In the genomic region with DNA sequence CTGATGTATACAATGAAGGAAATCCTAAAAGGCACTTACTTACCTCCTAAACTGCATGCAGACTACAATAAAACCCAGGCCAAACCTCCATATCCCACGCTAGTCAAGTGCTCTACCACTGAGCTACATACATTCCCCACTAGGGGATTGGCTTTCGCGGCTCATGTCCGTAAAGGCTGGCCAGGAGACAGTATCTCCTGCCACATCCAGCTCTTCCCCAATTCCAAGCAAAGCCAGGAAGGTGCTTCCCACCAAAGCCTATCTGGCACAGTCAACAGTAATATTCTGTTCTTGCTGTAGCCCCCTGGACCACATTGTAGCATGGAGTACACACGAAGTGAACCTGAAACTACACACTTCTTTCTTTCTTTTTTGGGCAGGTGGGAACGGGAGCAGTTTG, we compare ENCODE assay signal across 8 mouse cellular contexts. TPM values are rescaled to one million over a fixed set of nuclear protein-coding genes. Genes with fewer than 3 reads are reported as not detected.
DNase-seq lines count a peak whose midpoint lies in the region; ATAC-seq and TF ChIP-seq lines count a peak whose summit lies in the region.

No protein-coding gene starts in this region.

- peaks cover 13% of the 10 kb centered on the region for H3K4me1 ChIP-seq in thymus, adult 2 months (replicated peaks; ENCODE audit: control insufficient read depth, insufficient read depth, low read length)
- H3K4me1 ChIP-seq in liver, embryonic 12.5 days: peaks cover 35% of the 10 kb centered on the region

- no peaks in the 10 kb centered on the region for H3K9me3 ChIP-seq in liver, embryonic 12.5 days (replicated peaks)

- intact Hi-C loops in left cerebral cortex, postnatal 4 days (cut with DNase I): no loop called here
- intact Hi-C loops in left cerebral cortex, postnatal 36 days (cut with DNase I): loop anchor here (2.0 kb wide), 1 partner anchor 43 kb away; the partner anchor contains the start of genes Emc1, Mrto4 and Ubr4

- H3K27me3 ChIP-seq in thymus, adult 2 months (ENCODE audit: control insufficient read depth, insufficient read depth, low read length): peaks cover 3% of the 10 kb centered on the region; the same call in 1 of the 2 replicates
- peaks cover 12% of the 10 kb centered on the region; the same call in 1 of the 2 replicates for H3K27me3 ChIP-seq in liver, embryonic 12.5 days (replicated peaks)

- H3K4me2 ChIP-seq in liver, embryonic 12.5 days: peak overlapping the region; percentile 100

- no peak overlapping the region for H3K27ac ChIP-seq in thymus, adult 2 months (ENCODE audit: control insufficient read depth, insufficient read depth, low read length)
- H3K27ac ChIP-seq in liver, embryonic 12.5 days: 0 out of 2 replicates have a peak overlapping the region, but pooled peaks have one; percentile 69

- 64% methylated on average over 6 of the region's 6 CpGs for WGBS in thymus, adult 2 months
- 33% methylated on average over 6 of the region's 6 CpGs for WGBS in liver, embryonic 12.5 days (ENCODE audit: insufficient replicate concordance)

- H3K4me3 ChIP-seq in thymus, adult 2 months (ENCODE audit: control insufficient read depth, insufficient read depth, low read length): peak overlapping the region; percentile 89; the same call in 1 of the 2 replicates
- peak overlapping the region; percentile 78 for H3K4me3 ChIP-seq in liver, embryonic 12.5 days

- TF ChIP-seq POLR2A in thymus, adult 2 months (IDR thresholded peaks at IDR 0.05; ENCODE audit: control insufficient read depth, extremely low read depth, insufficient read depth, low read length, poor library complexity): no peak

- peak; percentile 7 for DNase-seq in cerebellum, adult 11 months
- DNase-seq in thymus, adult 2 months: no peak
- no peak for DNase-seq in thymus, postnatal 25 days
- no peak for DNase-seq in urinary bladder, adult 2 months (ENCODE audit: low spot score)
- DNase-seq in left cerebral cortex, postnatal 4 days: no peak
- no peak for DNase-seq in left cerebral cortex, postnatal 36 days (ENCODE audit: low spot score in 2 of 2)

- TF ChIP-seq CTCF in thymus, adult 2 months (IDR thresholded peaks at IDR 0.05; ENCODE audit: borderline replicate concordance, control insufficient read depth, extremely low read depth, insufficient read depth, low read length, poor library complexity): no peak

- no peaks in the 10 kb centered on the region for H3K36me3 ChIP-seq in thymus, adult 2 months (ENCODE audit: control insufficient read depth, insufficient read depth, low read length)
- H3K36me3 ChIP-seq in liver, embryonic 12.5 days: peaks cover 23% of the 10 kb centered on the region

- peak overlapping the region; percentile 91 for H3K9ac ChIP-seq in liver, embryonic 12.5 days

- no peak for ATAC-seq in cerebellum, adult (ENCODE audit: insufficient number of reproducible peaks, low FRiP score, low TSS enrichment)
- no peak for ATAC-seq in liver, embryonic 12.5 days

RNA-seq across cellular contexts. Expression of gene Pqlc2, which starts 0.9 kb away (rescaled TPM):
- 42.6 and 50.1 TPM in 2 replicates for polyA plus RNA-seq in thymus, adult 2 months (2012; rRNA removed)
- 9.4 and 9.5 TPM in 2 replicates for polyA plus RNA-seq in liver, embryonic 12.5 days (2016; fragmentation: Nextera tagmentation; extraction: Ambion mirVana)
- polyA plus RNA-seq in urinary bladder, adult 2 months (2012; rRNA removed): 10.2 and 11.6 TPM in 2 replicates
- 10 to 100 TPM; 12.7 to 12.9 TPM for total RNA-seq in left cerebral cortex, postnatal 4 days (2021)
- 10 to 100 TPM; 11.1 to 13.4 TPM for total RNA-seq in left cerebral cortex, postnatal 36 days (2021)

RNA-seq across cellular contexts. Expression of gene Akr7a5, which starts 0.9 kb away (rescaled TPM):
- 29.5 and 33.3 TPM in 2 replicates for polyA plus RNA-seq in thymus, adult 2 months (2012; rRNA removed)
- 43.4 and 44.0 TPM in 2 replicates for polyA plus RNA-seq in liver, embryonic 12.5 days (2016; fragmentation: Nextera tagmentation; extraction: Ambion mirVana)
- 8.7 and 15.3 TPM in 2 replicates for polyA plus RNA-seq in urinary bladder, adult 2 months (2012; rRNA removed)
- 10 to 100 TPM; 24.9 to 26.4 TPM for total RNA-seq in left cerebral cortex, postnatal 4 days (2021)
- total RNA-seq in left cerebral cortex, postnatal 36 days (2021): 10 to 100 TPM; 24.9 to 32.3 TPM

RNA-seq across cellular contexts. Expression of gene Mrto4, which starts 42.7 kb away (rescaled TPM):
- 33.7 and 37.6 TPM in 2 replicates for polyA plus RNA-seq in thymus, adult 2 months (2012; rRNA removed)
- polyA plus RNA-seq in liver, embryonic 12.5 days (2016; fragmentation: Nextera tagmentation; extraction: Ambion mirVana): 166 and 184 TPM in 2 replicates
- 40.5 and 42.4 TPM in 2 replicates for polyA plus RNA-seq in urinary bladder, adult 2 months (2012; rRNA removed)
- 10 to 100 TPM; 60.1 to 65.3 TPM for total RNA-seq in left cerebral cortex, postnatal 4 days (2021)
- 10 to 100 TPM; 43.8 to 45.3 TPM for total RNA-seq in left cerebral cortex, postnatal 36 days (2021)

RNA-seq across cellular contexts. Expression of gene Emc1, which starts 42.7 kb away (rescaled TPM):
- 34.2 and 41.6 TPM in 2 replicates for polyA plus RNA-seq in thymus, adult 2 months (2012; rRNA removed)
- polyA plus RNA-seq in liver, embryonic 12.5 days (2016; fragmentation: Nextera tagmentation; extraction: Ambion mirVana): 27.1 and 27.8 TPM in 2 replicates
- 41.3 and 43.8 TPM in 2 replicates for polyA plus RNA-seq in urinary bladder, adult 2 months (2012; rRNA removed)
- total RNA-seq in left cerebral cortex, postnatal 4 days (2021): 10 to 100 TPM; 70.7 to 80.4 TPM
- 10 to 100 TPM; 85.9 to 87.9 TPM for total RNA-seq in left cerebral cortex, postnatal 36 days (2021)

RNA-seq across cellular contexts. Expression of gene Ubr4, which starts 42.8 kb away (rescaled TPM):
- polyA plus RNA-seq in thymus, adult 2 months (2012; rRNA removed): 301 and 312 TPM in 2 replicates
- 54.7 and 55.1 TPM in 2 replicates for polyA plus RNA-seq in liver, embryonic 12.5 days (2016; fragmentation: Nextera tagmentation; extraction: Ambion mirVana)
- polyA plus RNA-seq in urinary bladder, adult 2 months (2012; rRNA removed): 169 and 190 TPM in 2 replicates
- 100 to 1,000 TPM; 176 to 185 TPM for total RNA-seq in left cerebral cortex, postnatal 4 days (2021)
- total RNA-seq in left cerebral cortex, postnatal 36 days (2021): 100 to 1,000 TPM; 155 to 199 TPM
